In the genomic region with DNA sequence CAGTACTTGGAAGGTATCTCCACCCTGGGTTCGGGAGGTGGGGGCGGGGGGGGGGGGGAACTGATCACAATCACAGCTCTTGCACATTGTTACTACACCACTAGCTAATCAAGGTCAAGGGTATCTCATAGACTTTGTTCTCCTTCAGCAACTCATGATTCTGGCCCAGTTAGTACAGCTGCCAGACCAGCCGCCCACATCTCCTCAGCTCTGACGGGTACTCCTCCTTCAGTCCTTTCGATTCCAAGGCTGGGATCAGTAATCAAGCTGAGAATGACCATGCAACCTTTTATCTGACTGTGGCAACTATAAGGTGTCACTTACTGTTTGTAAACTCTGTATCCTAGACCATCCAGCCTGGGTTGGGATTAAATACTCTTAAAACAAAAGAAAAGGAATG, we compare ENCODE assay signal across 24 mouse cellular contexts.
DNase-seq lines count a peak whose midpoint lies in the region; ATAC-seq lines count a peak whose summit lies in the region.
"Had no signal": no experiment of that assay in that cellular context is flagged by ENCODE, and none has a peak within 500 bp of the region (broad histone marks: within the 10 kb centered on the region; RNA-seq: fewer than 3 reads in every experiment).

No protein-coding gene starts in this region.

- H3K36me3 ChIP-seq in intestine, embryonic 14.5 days (ENCODE audit: control insufficient read depth, insufficient read depth, low read length), result no peaks in the 10 kb centered on the region
- no peaks in the 10 kb centered on the region for H3K36me3 ChIP-seq in intestine, embryonic 16.5 days (ENCODE audit: control insufficient read depth, insufficient read depth, low read length)
- H3K36me3 ChIP-seq in midbrain, embryonic 11.5 days (ENCODE audit: control insufficient read depth, insufficient read depth, low read length), result no peaks in the 10 kb centered on the region
- H3K36me3 ChIP-seq in midbrain, embryonic 15.5 days (replicated peaks), result no peaks in the 10 kb centered on the region
- H3K36me3 ChIP-seq: embryonic facial prominence, embryonic 13.5 days; embryonic facial prominence, embryonic 15.5 days; forebrain, embryonic 15.5 days had no signal

- H3K9ac ChIP-seq in intestine, embryonic 14.5 days (ENCODE audit: low read length), result no peak overlapping the region
- no peak overlapping the region for H3K9ac ChIP-seq in intestine, embryonic 16.5 days (ENCODE audit: low read depth, low read length)
- no peak overlapping the region for H3K9ac ChIP-seq in midbrain, embryonic 11.5 days (ENCODE audit: low read length)
- no peak overlapping the region for H3K9ac ChIP-seq in midbrain, embryonic 15.5 days
- H3K9ac ChIP-seq: embryonic facial prominence, embryonic 13.5 days; embryonic facial prominence, embryonic 15.5 days; forebrain, embryonic 13.5 days; forebrain, embryonic 15.5 days; forebrain, postnatal 0 days had no signal

- no peak overlapping the region for H3K4me3 ChIP-seq in intestine, embryonic 14.5 days (ENCODE audit: low read depth, low read length)
- H3K4me3 ChIP-seq in intestine, embryonic 16.5 days (ENCODE audit: low read length), result no peak overlapping the region
- no peak overlapping the region for H3K4me3 ChIP-seq in midbrain, embryonic 11.5 days (ENCODE audit: low read depth, low read length)
- H3K4me3 ChIP-seq in midbrain, embryonic 15.5 days, result no peak overlapping the region
- H3K4me3 ChIP-seq: embryonic facial prominence, embryonic 13.5 days; embryonic facial prominence, embryonic 15.5 days; erythroblast, embryonic 14.5 days; forebrain, embryonic 13.5 days; forebrain, embryonic 15.5 days had no signal

- H3K27ac ChIP-seq in intestine, embryonic 14.5 days (ENCODE audit: low read depth), result no peak overlapping the region
- H3K27ac ChIP-seq in intestine, embryonic 16.5 days (ENCODE audit: low read length), result no peak overlapping the region
- no peak overlapping the region for H3K27ac ChIP-seq in midbrain, embryonic 11.5 days (ENCODE audit: low read depth, low read length)
- no peak overlapping the region for H3K27ac ChIP-seq in midbrain, embryonic 15.5 days
- H3K27ac ChIP-seq: embryonic facial prominence, embryonic 15.5 days; forebrain, embryonic 13.5 days; forebrain, embryonic 15.5 days had no signal

- H3K4me1 ChIP-seq in intestine, embryonic 14.5 days (replicated peaks; ENCODE audit: control insufficient read depth, insufficient read depth, low read length), result 0 out of 2 replicates have a peak, but pooled peaks cover 5% of the 10 kb centered on the region
- H3K4me1 ChIP-seq in intestine, embryonic 16.5 days (ENCODE audit: control insufficient read depth, insufficient read depth, low read length), result peaks cover 5% of the 10 kb centered on the region; the same call in 1 of the 2 replicates
- H3K4me1 ChIP-seq in midbrain, embryonic 11.5 days (ENCODE audit: control insufficient read depth, insufficient read depth, low read length), result no peaks in the 10 kb centered on the region
- no peaks in the 10 kb centered on the region for H3K4me1 ChIP-seq in midbrain, embryonic 15.5 days

- DNase-seq in frontal cortex, postnatal 14 days (ENCODE audit: low spot score in 2 of 2), result no peak
- peak; percentile 20 for DNase-seq in intestine, embryonic 14.5 days (ENCODE audit: low spot score)
- peak; percentile 65 for DNase-seq in midbrain, embryonic 11.5 days (ENCODE audit: low spot score, missing footprints)
- peak; percentile 83 for DNase-seq in gonadal fat pad, adult 2 months (ENCODE audit: low read depth)
- DNase-seq in urinary bladder, postnatal 10 days (ENCODE audit: low spot score), result no peak
- DNase-seq: adrenal gland, adult 2 months; adrenal gland, postnatal 10 days; adrenal gland, postnatal 25 days; cerebellum, adult 11 months; cerebellum, adult 18-20 months; cerebellum, adult 8-10 months; cerebellum, adult 9-11 months; cerebellum, postnatal 14 days; cerebellum, postnatal 36 days; embryo, embryonic 11 days; forebrain, postnatal 0 days had no signal

- H3K4me2 ChIP-seq in intestine, embryonic 14.5 days (ENCODE audit: low read length), result no peak overlapping the region
- no peak overlapping the region for H3K4me2 ChIP-seq in intestine, embryonic 16.5 days (ENCODE audit: low read depth, low read length)
- H3K4me2 ChIP-seq in midbrain, embryonic 11.5 days, result no peak overlapping the region
- H3K4me2 ChIP-seq in midbrain, embryonic 15.5 days, result no peak overlapping the region
- H3K4me2 ChIP-seq: embryonic facial prominence, embryonic 13.5 days; embryonic facial prominence, embryonic 15.5 days; forebrain, embryonic 13.5 days; forebrain, embryonic 15.5 days had no signal

- ATAC-seq in frontal cortex, adult (ENCODE audit: low TSS enrichment), result peak; percentile 57; the same call in 1 of the 2 replicates
- ATAC-seq in intestine, embryonic 14.5 days (replicated peaks; ENCODE audit: low FRiP score, low TSS enrichment, low read depth), result no peak
- no peak for ATAC-seq in intestine, embryonic 16.5 days
- ATAC-seq in midbrain, embryonic 11.5 days (ENCODE audit: low FRiP score), result no peak
- no peak for ATAC-seq in midbrain, embryonic 15.5 days (replicated peaks)
- ATAC-seq: forebrain, embryonic 13.5 days; forebrain, embryonic 15.5 days; forebrain, postnatal 0 days had no signal

- no peaks in the 10 kb centered on the region for H3K9me3 ChIP-seq in intestine, embryonic 14.5 days (ENCODE audit: control insufficient read depth, low read length)
- H3K9me3 ChIP-seq in intestine, embryonic 16.5 days (ENCODE audit: control insufficient read depth, low read length), result no peaks in the 10 kb centered on the region
- no peaks in the 10 kb centered on the region for H3K9me3 ChIP-seq in midbrain, embryonic 11.5 days (ENCODE audit: control insufficient read depth, low read length)
- no peaks in the 10 kb centered on the region for H3K9me3 ChIP-seq in midbrain, embryonic 15.5 days
- H3K9me3 ChIP-seq: embryonic facial prominence, embryonic 13.5 days; embryonic facial prominence, embryonic 15.5 days; forebrain, embryonic 13.5 days; forebrain, embryonic 15.5 days had no signal

- H3K27me3 ChIP-seq in intestine, embryonic 14.5 days (replicated peaks; ENCODE audit: control insufficient read depth, insufficient read depth, low read length), result no peaks in the 10 kb centered on the region
- no peaks in the 10 kb centered on the region for H3K27me3 ChIP-seq in intestine, embryonic 16.5 days (replicated peaks; ENCODE audit: control insufficient read depth, insufficient read depth, low read length)
- no peaks in the 10 kb centered on the region for H3K27me3 ChIP-seq in midbrain, embryonic 11.5 days (ENCODE audit: control insufficient read depth, insufficient read depth, low read length)
- H3K27me3 ChIP-seq in midbrain, embryonic 15.5 days (replicated peaks), result no peaks in the 10 kb centered on the region
- H3K27me3 ChIP-seq: embryonic facial prominence, embryonic 13.5 days; embryonic facial prominence, embryonic 15.5 days; forebrain, embryonic 15.5 days had no signal

- 90% methylated on average over 5 of the region's 5 CpGs for WGBS in intestine, embryonic 14.5 days
- WGBS in intestine, embryonic 16.5 days, result 92% methylated on average over 5 of the region's 5 CpGs
- 81% methylated on average over 5 of the region's 5 CpGs for WGBS in midbrain, embryonic 11.5 days
- 81% methylated on average over 5 of the region's 5 CpGs for WGBS in midbrain, embryonic 15.5 days

Comparison
In these comparisons a context has a peak if more than half of its experiments do, and no peak if none do; other contexts are left out.
1. DNase-seq: peak in intestine, embryonic 14.5 days (single experiment), midbrain, embryonic 11.5 days (single experiment) and gonadal fat pad, adult 2 months (single experiment); none in frontal cortex, postnatal 14 days (0 of 2) and urinary bladder, postnatal 10 days (single experiment).